Comparison of ENCODE assay signal across 10 mouse cellular contexts in genomic region chr16:31597965-31598364, GRCm38 (mm10).
A peak's percentile ranks its signal among the peaks of the same experiment; 100 is the strongest.
DNase-seq lines count a peak whose midpoint lies in the region; TF ChIP-seq lines count a peak whose summit lies in the region.
"Had no signal": no experiment of that assay in that cellular context is flagged by ENCODE, and none has a peak within 500 bp of the region (broad histone marks: within the 10 kb centered on the region; RNA-seq: fewer than 3 reads in every experiment).

No protein-coding gene starts in this region.

- H3K79me2 ChIP-seq in myocyte (ENCODE audit: control insufficient read depth, insufficient read depth) = no peaks in the 10 kb centered on the region

- DNase-seq in layer of hippocampus, adult 2 months (ENCODE audit: low spot score in 2 of 2) = no peak
- DNase-seq in layer of hippocampus, adult 18-20 months (ENCODE audit: low spot score in 2 of 2) = no peak
- no peak for DNase-seq in limb, embryonic 10.5 days (ENCODE audit: low spot score)
- no peak for DNase-seq in natural killer cell, adult 2 months (ENCODE audit: low spot score in 2 of 2)
- no peak for DNase-seq in thymus, adult 2 months
- DNase-seq: kidney, adult 9 months; lung, adult 18-20 months had no signal

- no peaks in the 10 kb centered on the region for H3K36me3 ChIP-seq in limb, embryonic 10.5 days
- no peaks in the 10 kb centered on the region for H3K36me3 ChIP-seq in myocyte (ENCODE audit: control insufficient read depth, insufficient read depth)
- no peaks in the 10 kb centered on the region for H3K36me3 ChIP-seq in thymus, adult 2 months (ENCODE audit: control insufficient read depth, insufficient read depth, low read length)
- H3K36me3 ChIP-seq: hindbrain, embryonic 13.5 days had no signal

- H3K4me1 ChIP-seq in bone marrow, adult 2 months (ENCODE audit: control insufficient read depth, insufficient read depth, low read length) = peaks cover 2% of the 10 kb centered on the region
- H3K4me1 ChIP-seq in limb, embryonic 10.5 days = peaks cover 12% of the 10 kb centered on the region
- no peaks in the 10 kb centered on the region for H3K4me1 ChIP-seq in thymus, adult 2 months (replicated peaks; ENCODE audit: control insufficient read depth, insufficient read depth, low read length)

- no peak overlapping the region for H3ac ChIP-seq in myocyte (ENCODE audit: control insufficient read depth, insufficient read length)

- H3K9me3 ChIP-seq in limb, embryonic 10.5 days (replicated peaks) = no peaks in the 10 kb centered on the region
- H3K9me3 ChIP-seq: hindbrain, embryonic 13.5 days had no signal

- H3K27ac ChIP-seq in layer of hippocampus, adult 2 months = 0 out of 2 replicates have a peak overlapping the region, but pooled peaks have one; percentile 36
- H3K27ac ChIP-seq in bone marrow, adult 2 months (ENCODE audit: control insufficient read depth, insufficient read depth, low read depth, low read length, poor library complexity) = peak overlapping the region; percentile 6
- 0 out of 2 replicates have a peak overlapping the region, but pooled peaks have one; percentile 34 for H3K27ac ChIP-seq in limb, embryonic 10.5 days
- no peak overlapping the region for H3K27ac ChIP-seq in thymus, adult 2 months (ENCODE audit: control insufficient read depth, insufficient read depth, low read length)
- H3K27ac ChIP-seq: hindbrain, embryonic 13.5 days had no signal

- H3K4me2 ChIP-seq in myocyte (ENCODE audit: low read depth) = peak overlapping the region; percentile 82
- H3K4me2 ChIP-seq: hindbrain, embryonic 13.5 days had no signal

- no peak overlapping the region for H3K4me3 ChIP-seq in layer of hippocampus, adult 2 months
- no peak overlapping the region for H3K4me3 ChIP-seq in bone marrow, adult 2 months (replicated peaks; ENCODE audit: control insufficient read depth, low read depth, low read length)
- H3K4me3 ChIP-seq in limb, embryonic 10.5 days = no peak overlapping the region
- H3K4me3 ChIP-seq in myocyte = no peak overlapping the region
- H3K4me3 ChIP-seq in thymus, adult 2 months (ENCODE audit: control insufficient read depth, insufficient read depth, low read length) = no peak overlapping the region
- H3K4me3 ChIP-seq: hindbrain, embryonic 13.5 days had no signal

- WGBS in bone marrow, adult 2 months = 54% methylated on average over 5 of the region's 5 CpGs
- 84% methylated on average over 5 of the region's 5 CpGs for WGBS in limb, embryonic 10.5 days
- WGBS in thymus, adult 2 months = 93% methylated on average over 5 of the region's 5 CpGs

- no peak for TF ChIP-seq POLR2A in bone marrow, adult 2 months (IDR thresholded peaks at IDR 0.05; ENCODE audit: borderline replicate concordance, control insufficient read depth, low read depth, low read length)
- no peak for TF ChIP-seq POLR2A in myocyte (IDR thresholded peaks at IDR 0.05; ENCODE audit: insufficient read length, low read depth)
- no peak for TF ChIP-seq POLR2A in thymus, adult 2 months (IDR thresholded peaks at IDR 0.05; ENCODE audit: control insufficient read depth, extremely low read depth, insufficient read depth, low read length, poor library complexity)

- no peaks in the 10 kb centered on the region for H3K27me3 ChIP-seq in limb, embryonic 10.5 days (ENCODE audit: low read depth, poor library complexity, severe bottlenecking)
- H3K27me3 ChIP-seq in myocyte (ENCODE audit: control insufficient read depth, insufficient read depth, insufficient read length) = no peaks in the 10 kb centered on the region
- no peaks in the 10 kb centered on the region for H3K27me3 ChIP-seq in thymus, adult 2 months (ENCODE audit: control insufficient read depth, insufficient read depth, low read length)
- H3K27me3 ChIP-seq: hindbrain, embryonic 13.5 days had no signal

- no peak for TF ChIP-seq CTCF in layer of hippocampus, adult 2 months (conservative IDR thresholded peaks at IDR 0.05)
- no peak for TF ChIP-seq CTCF in bone marrow, adult 2 months (IDR thresholded peaks at IDR 0.05; ENCODE audit: control insufficient read depth, insufficient read depth, low read length)
- TF ChIP-seq CTCF in thymus, adult 2 months (IDR thresholded peaks at IDR 0.05; ENCODE audit: borderline replicate concordance, control insufficient read depth, extremely low read depth, insufficient read depth, low read length, poor library complexity) = no peak

TF ChIP-seq in myocyte, 11 proteins besides CTCF, POLR2A, EP300 and RAD21:
- no peak for TF ChIP-seq TCF12 (IDR thresholded peaks at IDR 0.05; ENCODE audit: insufficient read depth, poor library complexity, severe bottlenecking)
- no peak for TF ChIP-seq MYOG (IDR thresholded peaks at IDR 0.05; ENCODE audit: control insufficient read depth in 1 of 3, insufficient read depth in 1 of 3, insufficient read length in 2 of 3, low read depth in 2 of 3)
- TF ChIP-seq TCF3 (IDR thresholded peaks at IDR 0.05; ENCODE audit: insufficient read length, low read depth) = no peak
- TF ChIP-seq SRF (IDR thresholded peaks at IDR 0.05; ENCODE audit: control insufficient read depth, insufficient read length, low read depth) = no peak
- no peak for TF ChIP-seq REST (IDR thresholded peaks at IDR 0.05; ENCODE audit: insufficient read depth, insufficient read length)
- TF ChIP-seq CEBPB (IDR thresholded peaks at IDR 0.05; ENCODE audit: insufficient read depth, poor library complexity, severe bottlenecking) = no peak
- no peak for TF ChIP-seq POLR2AphosphoS2 (IDR thresholded peaks at IDR 0.05; ENCODE audit: insufficient read length, low read depth)
- TF ChIP-seq USF1 (IDR thresholded peaks at IDR 0.05; ENCODE audit: low read depth) = no peak
- no peak for TF ChIP-seq E2F4 (IDR thresholded peaks at IDR 0.05; ENCODE audit: insufficient read depth)
- TF ChIP-seq MYOD1 (IDR thresholded peaks at IDR 0.05; ENCODE audit: control insufficient read depth in 1 of 3, insufficient read length in 2 of 3, low read depth in 2 of 3) = no peak
- no peak for TF ChIP-seq MAX (IDR thresholded peaks at IDR 0.05; ENCODE audit: low read depth)
